Mouse (Mus musculus): ENCODE measurements at regions not wholly inside any gene's neighbourhood (a gene's known extent, or its start where the extent isn't known, plus 50 kb on each side); places are given as distances from the start of the nearest gene placed in this dataset.

DNA sequence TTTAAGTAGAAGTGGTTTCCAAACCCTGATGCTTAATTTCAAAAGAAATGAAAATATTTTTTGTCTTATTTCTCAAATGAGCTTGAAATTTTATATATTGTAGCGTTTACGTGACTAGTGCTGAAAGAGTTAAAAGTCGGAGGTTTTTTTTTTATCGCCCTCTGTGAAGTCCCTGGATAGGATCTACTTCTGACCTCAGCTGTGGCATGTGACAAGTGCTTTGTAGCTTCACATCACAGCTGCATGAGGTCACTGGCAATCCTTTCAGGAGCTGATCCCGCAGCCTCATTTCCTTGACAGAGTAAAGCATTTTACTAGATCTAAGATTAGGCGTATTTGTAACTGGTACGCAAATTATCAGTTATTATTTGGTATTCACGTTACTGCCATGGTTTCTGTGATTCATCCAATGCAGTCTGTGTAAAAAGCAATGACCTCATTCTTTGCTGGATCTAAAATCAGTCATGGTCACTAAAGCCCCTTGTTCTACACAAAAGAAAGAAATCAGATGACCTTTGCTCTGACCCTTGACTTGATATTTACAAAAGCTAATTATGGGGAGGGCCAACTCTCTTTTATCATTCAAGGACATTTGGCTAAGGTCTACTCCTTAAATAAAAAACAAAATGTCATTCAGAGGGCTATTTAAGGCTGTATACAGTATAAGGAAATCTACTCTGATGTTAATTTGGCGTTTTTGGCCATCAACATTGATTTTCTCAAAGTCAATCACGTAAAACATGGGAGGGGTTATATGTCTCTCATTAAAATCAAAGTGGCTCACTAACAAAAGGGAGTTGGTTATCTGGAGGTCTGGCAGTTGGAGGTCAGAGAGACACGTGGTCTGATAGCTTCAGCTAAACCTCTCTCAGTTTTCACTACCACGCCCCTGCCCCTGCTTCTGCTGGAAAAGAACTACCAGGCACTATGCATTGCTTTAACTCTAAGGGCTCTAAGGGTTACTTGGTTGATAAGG lies 94.3 kb upstream of the Zbtb20 start:
- no peak for TF ChIP-seq CTCF (IDR thresholded peaks at IDR 0.05; ENCODE audit: low read depth, low read length)
- no peak for TF ChIP-seq POLR2A (IDR thresholded peaks at IDR 0.05; ENCODE audit: borderline replicate concordance, low read depth, low read length)
